Mouse (Mus musculus): ENCODE measurements around the gene Lmo7. TPM values are rescaled to one million over a fixed set of nuclear protein-coding genes. Genes with fewer than 3 reads are reported as not detected.

Gene Lmo7
- polyA plus RNA-seq, 2 experiments, result 2.2 to 2.4 TPM

GRCm38 (mm10) chr14:101892496-101892895, 162.7 kb downstream of the Lmo7 start:
- no peak overlapping the region for H3K27ac ChIP-seq
- H3K9me3 ChIP-seq (ENCODE audit: control insufficient read depth, low read length), result no peaks in the 10 kb centered on the region
- H3K36me3 ChIP-seq (replicated peaks; ENCODE audit: control insufficient read depth, insufficient read depth, low read depth), result no peaks in the 10 kb centered on the region
- TF ChIP-seq EP300 (IDR thresholded peaks at IDR 0.05; ENCODE audit: low read depth), result no peak
- no peak for TF ChIP-seq CTCF (IDR thresholded peaks at IDR 0.05; ENCODE audit: low read depth)
- ATAC-seq (ENCODE audit: insufficient read depth), result no peak
- H3K4me1 ChIP-seq (replicated peaks; ENCODE audit: control insufficient read depth in 2 of 2, insufficient read depth in 2 of 2, low read length in 1 of 2), result no peaks in the 10 kb centered on the region
- WGBS (ENCODE audit: insufficient replicate concordance), result 62% methylated on average over 8 of the region's 8 CpGs
- no peak for DNase-seq (ENCODE audit: low read depth in 3 of 3, low spot score in 3 of 3)
- no peaks in the 10 kb centered on the region for H3K27me3 ChIP-seq (ENCODE audit: control insufficient read depth, insufficient read depth, low read length)
- no peak overlapping the region for H3K4me2 ChIP-seq (ENCODE audit: low read depth)
- no peak overlapping the region for H3K4me3 ChIP-seq (ENCODE audit: insufficient read depth in 1 of 2, low read depth in 2 of 2, low read length in 2 of 2)
- no peak overlapping the region for H3K9ac ChIP-seq (replicated peaks)

- H3K27ac ChIP-seq, result no peak overlapping the region
- H3K4me1 ChIP-seq (replicated peaks; ENCODE audit: control insufficient read depth in 2 of 2, insufficient read depth in 2 of 2, low read length in 1 of 2), result no peaks in the 10 kb centered on the region
- no peak for ATAC-seq (ENCODE audit: insufficient read depth)
- no peak overlapping the region for H3K9ac ChIP-seq (replicated peaks)
- H3K9me3 ChIP-seq (ENCODE audit: control insufficient read depth, low read length), result no peaks in the 10 kb centered on the region
- WGBS (ENCODE audit: insufficient replicate concordance), result 60% methylated on average over 6 of the region's 6 CpGs
- no peaks in the 10 kb centered on the region for H3K27me3 ChIP-seq (ENCODE audit: control insufficient read depth, insufficient read depth, low read length)
- H3K4me3 ChIP-seq (ENCODE audit: insufficient read depth in 1 of 2, low read depth in 2 of 2, low read length in 2 of 2), result no peak overlapping the region
- DNase-seq (ENCODE audit: low read depth in 3 of 3, low spot score in 3 of 3), result no peak
- H3K4me2 ChIP-seq (ENCODE audit: low read depth), result no peak overlapping the region
- H3K36me3 ChIP-seq (replicated peaks; ENCODE audit: control insufficient read depth, insufficient read depth, low read depth), result no peaks in the 10 kb centered on the region
- no peak for TF ChIP-seq EP300 (IDR thresholded peaks at IDR 0.05; ENCODE audit: low read depth)
- TF ChIP-seq CTCF (IDR thresholded peaks at IDR 0.05; ENCODE audit: low read depth), result no peak
Observed at GRCm38 (mm10) chr14:101893215-101893614, 163.5 kb downstream of the Lmo7 start.

GRCm38 (mm10) chr14:101898250-101898649, 168.5 kb downstream of the Lmo7 start:
- no peak overlapping the region for H3K4me3 ChIP-seq (ENCODE audit: insufficient read depth in 1 of 2, low read depth in 2 of 2, low read length in 2 of 2)
- no peaks in the 10 kb centered on the region for H3K36me3 ChIP-seq (replicated peaks; ENCODE audit: control insufficient read depth, insufficient read depth, low read depth)
- H3K9ac ChIP-seq (replicated peaks), result no peak overlapping the region
- DNase-seq (ENCODE audit: low read depth in 3 of 3, low spot score in 3 of 3) (no peak), ATAC-seq (ENCODE audit: insufficient read depth) (no peak)
- no peak overlapping the region for H3K4me2 ChIP-seq (ENCODE audit: low read depth)
- H3K9me3 ChIP-seq (ENCODE audit: control insufficient read depth, low read length), result no peaks in the 10 kb centered on the region
- TF ChIP-seq CTCF (IDR thresholded peaks at IDR 0.05; ENCODE audit: low read depth) (no peak), EP300 (IDR thresholded peaks at IDR 0.05; ENCODE audit: low read depth) (no peak)
- no peaks in the 10 kb centered on the region for H3K27me3 ChIP-seq (ENCODE audit: control insufficient read depth, insufficient read depth, low read length)
- H3K4me1 ChIP-seq (replicated peaks; ENCODE audit: control insufficient read depth in 2 of 2, insufficient read depth in 2 of 2, low read length in 1 of 2), result no peaks in the 10 kb centered on the region
- H3K27ac ChIP-seq, result no peak overlapping the region
- 70% methylated on average over 6 of the region's 6 CpGs for WGBS (ENCODE audit: insufficient replicate concordance)

DNA sequence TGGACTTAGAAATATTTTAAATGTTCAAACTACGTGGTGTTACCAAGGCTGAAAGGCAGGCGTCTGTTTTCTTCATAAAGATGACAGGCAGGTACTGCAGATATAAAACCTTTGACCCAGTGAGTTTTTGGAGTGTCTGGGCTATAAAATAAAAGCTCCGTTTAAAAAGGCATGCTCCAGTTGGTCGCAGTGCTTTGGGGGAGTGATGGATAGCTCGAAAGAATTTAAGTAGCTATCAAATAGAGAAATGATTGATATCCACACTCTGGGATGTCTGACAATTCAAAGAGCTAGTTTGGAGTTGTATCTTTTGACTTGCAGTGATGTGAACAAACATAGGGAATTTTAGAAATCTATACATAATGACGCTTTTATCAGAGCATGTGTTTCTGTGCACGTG, 171.7 kb downstream of the Lmo7 start:
- ATAC-seq (ENCODE audit: insufficient read depth) (no peak), DNase-seq (ENCODE audit: low read depth in 3 of 3, low spot score in 3 of 3) (no peak)
- Histone ChIP-seq H3K4me2 (ENCODE audit: low read depth) (no peak overlapping the region), H3K27ac (no peak overlapping the region), H3K4me3 (ENCODE audit: insufficient read depth in 1 of 2, low read depth in 2 of 2, low read length in 2 of 2) (no peak overlapping the region), H3K36me3 (replicated peaks; ENCODE audit: control insufficient read depth, insufficient read depth, low read depth) (no peaks in the 10 kb centered on the region), H3K9me3 (ENCODE audit: control insufficient read depth, low read length) (no peaks in the 10 kb centered on the region), H3K9ac (replicated peaks) (no peak overlapping the region), H3K27me3 (ENCODE audit: control insufficient read depth, insufficient read depth, low read length) (no peaks in the 10 kb centered on the region), H3K4me1 (replicated peaks; ENCODE audit: control insufficient read depth in 2 of 2, insufficient read depth in 2 of 2, low read length in 1 of 2) (no peaks in the 10 kb centered on the region)
- no peak for TF ChIP-seq EP300 (IDR thresholded peaks at IDR 0.05; ENCODE audit: low read depth)
- WGBS (ENCODE audit: insufficient replicate concordance), result 68% methylated on average over 7 of the region's 7 CpGs

DNA sequence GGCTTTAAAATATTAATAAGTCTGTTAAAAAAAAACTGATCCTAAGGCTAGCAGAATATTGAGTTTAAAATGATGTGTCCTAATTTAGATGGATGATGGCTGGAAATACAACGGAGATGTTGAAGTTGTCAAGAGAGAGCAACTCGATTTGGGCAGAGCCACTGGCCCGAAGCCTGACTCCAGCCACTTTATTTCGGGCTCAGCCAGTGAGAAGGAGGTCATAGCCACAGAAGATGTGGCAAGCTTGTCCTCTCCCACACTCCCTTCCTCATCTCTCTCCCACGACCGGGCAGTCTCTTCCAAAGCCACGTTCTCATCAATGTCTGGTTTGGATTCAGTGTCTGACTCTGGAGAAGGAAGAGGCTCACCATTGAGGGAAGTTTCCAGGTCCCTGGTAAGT, 172.2 kb downstream of the Lmo7 start:
- TF ChIP-seq CTCF (IDR thresholded peaks at IDR 0.05; ENCODE audit: low read depth), result no peak
- no peak for TF ChIP-seq EP300 (IDR thresholded peaks at IDR 0.05; ENCODE audit: low read depth)
- DNase-seq (ENCODE audit: low read depth in 3 of 3, low spot score in 3 of 3) (no peak), ATAC-seq (ENCODE audit: insufficient read depth) (no peak)
- no peak overlapping the region for H3K9ac ChIP-seq (replicated peaks)
- H3K4me3 ChIP-seq (ENCODE audit: insufficient read depth in 1 of 2, low read depth in 2 of 2, low read length in 2 of 2), result no peak overlapping the region
- WGBS (ENCODE audit: insufficient replicate concordance), result 59% methylated on average over 7 of the region's 7 CpGs
- no peaks in the 10 kb centered on the region for H3K36me3 ChIP-seq (replicated peaks; ENCODE audit: control insufficient read depth, insufficient read depth, low read depth)
- H3K4me2 ChIP-seq (ENCODE audit: low read depth), result no peak overlapping the region
- H3K9me3 ChIP-seq (ENCODE audit: control insufficient read depth, low read length), result no peaks in the 10 kb centered on the region
- no peaks in the 10 kb centered on the region for H3K4me1 ChIP-seq (replicated peaks; ENCODE audit: control insufficient read depth in 2 of 2, insufficient read depth in 2 of 2, low read length in 1 of 2)
- H3K27ac ChIP-seq, result no peak overlapping the region
- no peaks in the 10 kb centered on the region for H3K27me3 ChIP-seq (ENCODE audit: control insufficient read depth, insufficient read depth, low read length)
